Mouse (Mus musculus) heart, adult 9 months (tissue): ENCODE measurements at regions not wholly inside any gene's neighbourhood (a gene's known extent, or its start where the extent isn't known, plus 50 kb on each side); places are given as distances from the start of the nearest gene placed in this dataset.

Experiments used
- DNase-seq, 2 experiments: peaks; one replicate each; pipeline ENCODE4 v3.0.0; 2022; ENCODE audit warnings: low spot score in 2 of 2

DNA sequence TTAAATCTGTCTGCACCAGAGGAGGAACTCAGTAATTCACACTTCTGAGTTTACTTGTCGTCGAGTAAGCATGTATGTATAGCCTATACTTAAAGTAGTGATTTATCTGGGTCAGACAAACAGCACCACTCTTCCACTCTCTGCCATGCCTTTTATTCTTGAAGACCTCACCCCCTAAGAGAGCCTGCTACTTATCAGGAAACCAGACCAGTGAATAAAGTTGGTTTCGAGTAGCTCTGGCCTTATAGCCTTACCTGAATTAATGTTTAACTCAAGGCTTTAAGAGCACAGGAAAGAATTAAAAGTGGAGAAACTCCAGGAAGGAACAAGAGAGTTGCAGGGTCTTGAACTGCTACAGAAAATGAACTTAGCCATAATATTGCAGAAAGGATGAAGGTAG is 398.1 kb downstream of the Lmo4 start:
- DNase-seq, result no peak

GRCm38 (mm10) chr3:143797850-143798249 is 407.2 kb downstream of the Lmo4 start:
- DNase-seq, result no peak

- no peak for DNase-seq
Observed at GRCm38 (mm10) chr3:143790905-143791304, 414.1 kb downstream of the Lmo4 start.

DNA sequence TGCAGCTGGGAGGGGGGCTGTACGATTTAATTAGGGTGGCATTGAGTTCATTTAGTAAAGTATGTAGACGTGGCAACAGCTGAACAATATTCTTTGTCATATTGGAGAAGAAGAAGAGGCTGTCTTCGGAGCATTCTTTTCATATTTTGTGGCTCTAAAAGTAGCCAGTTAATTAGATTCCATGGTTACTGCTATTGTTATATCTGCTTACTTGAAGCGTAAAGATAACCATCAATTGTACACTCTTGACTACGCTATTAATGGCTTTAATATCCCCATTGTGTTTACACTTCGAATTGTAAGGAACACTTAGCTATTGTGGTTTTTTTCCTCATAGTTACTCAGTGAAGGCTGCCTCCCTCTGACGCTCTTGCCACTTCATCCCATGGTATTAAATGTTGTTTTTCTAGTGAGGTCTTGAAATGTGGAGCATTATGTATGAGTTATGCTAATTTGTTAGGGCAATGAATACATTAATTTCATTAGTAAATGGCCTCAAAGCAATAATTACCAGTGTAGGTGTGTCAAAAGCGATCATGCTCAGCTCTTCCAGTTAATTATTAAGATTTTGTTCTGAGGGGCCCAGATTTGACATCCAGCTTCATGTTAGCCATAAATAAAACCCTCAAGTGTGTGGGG is 415.0 kb downstream of the Lmo4 start:
- DNase-seq, result no peak

- DNase-seq, result no peak
Observed at GRCm38 (mm10) chr3:143786889-143787288, 418.1 kb downstream of the Lmo4 start.

GRCm38 (mm10) chr3:143784353-143784791 is 420.6 kb downstream of the Lmo4 start:
- DNase-seq, result no peak

DNA sequence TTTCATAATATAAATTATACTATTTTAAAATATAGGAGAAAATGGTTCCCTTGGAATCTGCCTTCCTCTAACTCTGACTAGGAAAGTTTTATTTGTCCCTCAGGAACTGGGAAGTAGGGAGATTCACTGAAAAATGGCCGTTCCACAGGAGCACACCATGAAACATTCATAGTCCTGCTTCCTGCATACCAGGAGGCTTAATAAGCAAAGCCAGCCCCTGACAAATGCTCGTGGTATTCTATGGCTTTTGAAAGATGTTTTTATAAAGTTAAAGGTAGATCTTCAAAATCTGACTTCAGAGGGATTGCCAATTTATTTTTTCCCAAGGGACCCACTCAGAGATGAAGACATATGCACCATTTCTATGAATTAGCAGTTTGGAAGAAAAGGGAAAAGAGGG is 426.9 kb downstream of the Lmo4 start:
- DNase-seq, result no peak

GRCm38 (mm10) chr3:143759337-143759736 is 445.7 kb downstream of the Lmo4 start:
- no peak for DNase-seq

DNA sequence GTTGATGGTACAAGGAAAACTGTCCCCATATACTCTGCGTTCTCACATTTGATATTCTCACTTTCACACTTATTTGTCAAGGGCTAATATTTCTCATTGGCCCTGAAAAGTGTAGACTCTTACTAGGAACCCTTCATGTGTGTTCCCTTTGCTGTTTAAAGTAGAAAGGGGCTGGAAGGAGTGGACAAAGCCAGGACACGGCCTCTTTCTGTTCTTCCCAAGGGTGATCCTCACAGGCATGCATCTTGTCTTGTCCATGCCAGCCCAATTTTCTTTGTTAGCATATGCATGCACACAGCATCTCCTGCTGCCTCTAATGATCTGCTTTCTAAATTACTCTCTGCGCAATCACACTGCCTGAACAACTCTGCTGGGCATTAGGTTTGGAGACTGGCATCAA is 451.8 kb downstream of the Lmo4 start:
- DNase-seq, result no peak

GRCm38 (mm10) chr3:143752660-143753059 is 452.4 kb downstream of the Lmo4 start:
- DNase-seq, result no peak

- DNase-seq, result no peak
Observed at GRCm38 (mm10) chr3:143750128-143750527, 454.9 kb downstream of the Lmo4 start.

DNA sequence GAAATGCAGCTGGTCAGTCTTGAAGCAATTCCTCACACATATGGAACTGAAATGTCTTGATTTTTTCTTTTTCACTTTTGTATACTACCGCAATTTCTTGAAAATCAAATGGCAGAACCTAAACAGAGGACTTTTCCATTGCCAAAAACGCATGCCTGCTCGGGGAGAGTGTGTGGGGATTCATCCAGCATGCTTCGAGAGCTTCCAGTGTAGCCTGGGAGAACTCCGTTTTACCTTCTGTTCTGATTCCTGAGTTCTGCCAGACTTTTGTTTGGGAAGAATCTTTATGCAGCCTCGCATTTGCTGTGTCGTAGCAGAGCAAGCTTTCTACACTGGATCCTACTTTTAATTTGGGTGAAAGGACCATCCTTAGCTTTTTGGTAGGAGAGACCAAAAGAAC is 461.4 kb downstream of the Lmo4 start:
- DNase-seq, result no peak

DNA sequence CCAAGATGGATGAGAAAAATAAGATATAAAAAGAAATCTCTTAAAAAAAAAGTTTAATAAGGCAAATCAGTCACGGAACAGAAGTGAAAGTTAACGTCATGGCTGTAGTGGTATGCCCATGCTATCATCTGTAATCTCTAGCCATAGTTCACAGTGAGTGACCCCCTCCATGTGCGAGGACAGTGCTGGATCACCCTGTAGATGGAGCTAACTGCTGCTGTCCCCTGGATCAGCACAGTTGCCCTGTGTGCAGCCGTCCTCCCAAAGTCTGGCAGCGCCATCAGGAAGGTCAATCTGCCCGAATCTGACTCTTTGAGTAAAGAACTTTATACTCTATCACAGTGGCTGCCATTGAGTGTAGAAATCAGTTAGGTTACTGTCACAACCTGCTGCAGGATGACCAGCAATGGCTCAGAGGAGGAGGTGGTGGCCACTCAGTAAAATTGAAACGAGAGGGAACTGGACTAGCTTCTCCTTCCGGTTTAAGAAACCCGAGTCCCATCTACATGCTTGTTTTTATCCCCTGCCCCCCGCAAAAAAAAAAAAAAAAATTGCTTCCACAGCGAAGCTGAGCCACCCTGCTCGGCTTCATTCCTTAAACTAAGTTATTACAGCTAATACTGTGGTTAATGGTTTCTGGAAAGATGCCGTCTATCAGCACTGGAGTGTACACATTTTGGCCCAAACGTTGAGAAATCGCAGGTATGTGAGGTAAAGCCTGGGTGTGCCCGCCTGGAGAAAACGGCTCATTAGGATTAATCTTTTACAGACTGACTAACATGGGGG is 462.0 kb downstream of the Lmo4 start:
- no peak for DNase-seq

DNA sequence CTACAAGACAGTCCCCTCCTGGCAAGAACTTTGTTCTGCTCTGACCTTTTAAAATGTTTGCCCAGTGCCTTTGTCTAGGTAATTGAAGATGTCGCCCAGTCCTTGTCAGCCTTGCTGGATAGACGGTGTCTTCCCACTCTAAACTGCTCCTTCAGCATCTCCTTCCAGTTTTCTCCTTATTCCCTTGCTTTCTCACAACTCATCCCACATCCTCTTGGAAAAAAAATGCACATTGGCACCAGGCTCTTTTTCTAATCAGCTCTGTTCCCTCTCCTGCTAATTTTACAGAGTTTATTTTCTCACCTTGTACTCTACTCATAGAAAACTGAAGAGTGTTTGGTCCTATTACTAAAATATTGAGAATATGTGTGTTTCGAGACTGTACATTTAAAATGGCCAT is 466.3 kb downstream of the Lmo4 start:
- no peak for DNase-seq

GRCm38 (mm10) chr3:143737844-143738243 is 467.2 kb downstream of the Lmo4 start:
- no peak for DNase-seq

DNA sequence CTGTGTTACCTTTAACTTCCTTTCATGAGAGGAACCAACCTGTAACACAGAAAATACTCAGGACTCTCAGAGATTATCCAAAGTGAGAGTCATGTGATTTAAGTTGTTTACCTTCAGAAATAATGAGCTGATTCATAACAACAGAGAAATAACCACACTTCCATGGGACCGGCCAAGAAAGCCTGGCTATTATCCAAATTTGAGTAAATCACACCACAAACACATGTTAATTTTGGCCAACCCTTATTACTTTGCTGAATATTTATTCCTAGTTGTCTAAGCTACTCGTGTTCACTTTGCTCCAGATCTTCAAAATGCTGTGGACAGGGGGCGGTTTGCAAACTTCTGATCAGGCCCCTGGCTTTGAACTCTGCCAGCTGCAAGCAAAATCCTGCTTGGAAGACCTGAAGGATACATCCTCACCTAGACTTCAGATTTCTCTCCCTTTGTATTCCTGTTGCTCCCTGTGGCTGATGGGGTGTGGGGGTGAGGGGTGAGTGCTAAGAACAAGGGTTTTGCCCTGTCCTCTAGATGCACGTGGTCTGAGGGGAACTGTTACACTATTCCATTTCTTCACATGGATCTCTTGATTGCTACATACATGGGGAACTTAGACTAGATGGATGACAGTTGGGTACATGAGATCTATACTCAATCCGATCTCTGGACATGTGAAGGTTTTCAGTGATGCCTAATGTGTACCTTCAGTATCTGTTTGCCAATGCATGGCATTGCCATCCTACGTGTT is 468.2 kb downstream of the Lmo4 start:
- no peak for DNase-seq

- DNase-seq, result no peak
Observed at GRCm38 (mm10) chr3:143734791-143735190, 470.2 kb downstream of the Lmo4 start.

DNA sequence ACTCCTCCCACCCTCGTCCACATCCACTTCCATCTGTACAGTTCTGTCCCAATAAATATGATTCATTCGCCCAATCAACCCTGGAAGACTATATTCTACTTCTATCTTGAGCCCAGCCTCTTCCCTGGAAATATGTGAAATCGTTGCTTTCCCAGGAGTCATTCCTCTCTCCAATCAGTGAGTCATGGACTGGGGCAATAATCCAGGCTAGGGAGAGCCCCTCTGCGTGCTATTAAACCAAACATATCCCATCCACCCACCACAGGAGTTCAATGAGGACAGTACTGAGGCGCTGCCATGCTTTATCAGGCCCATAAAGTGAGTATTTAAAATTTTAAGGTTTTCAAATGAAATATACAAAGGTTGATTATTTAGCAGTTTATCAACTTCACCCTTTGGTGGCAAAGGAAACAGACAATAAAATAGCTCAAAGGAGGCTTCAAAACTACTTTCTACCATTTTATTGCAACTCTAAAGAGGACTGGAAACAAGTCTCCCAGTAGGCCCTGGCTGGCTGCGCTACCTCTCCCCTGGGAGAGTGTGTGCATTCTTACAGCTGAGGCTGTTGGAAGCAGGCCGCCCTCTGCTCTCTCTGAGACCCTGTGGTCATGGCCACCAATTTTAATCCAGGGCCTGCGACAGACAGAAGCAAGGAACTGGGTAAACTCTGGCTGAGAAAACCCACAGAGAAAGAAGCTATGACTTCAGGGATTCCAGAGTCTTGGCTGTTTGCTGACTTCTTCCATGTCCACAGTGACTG is 471.9 kb downstream of the Lmo4 start:
- peak; percentile 22 to 37 for DNase-seq

- no peak for DNase-seq
Observed at GRCm38 (mm10) chr3:143729473-143730076, 475.4 kb downstream of the Lmo4 start.

DNA sequence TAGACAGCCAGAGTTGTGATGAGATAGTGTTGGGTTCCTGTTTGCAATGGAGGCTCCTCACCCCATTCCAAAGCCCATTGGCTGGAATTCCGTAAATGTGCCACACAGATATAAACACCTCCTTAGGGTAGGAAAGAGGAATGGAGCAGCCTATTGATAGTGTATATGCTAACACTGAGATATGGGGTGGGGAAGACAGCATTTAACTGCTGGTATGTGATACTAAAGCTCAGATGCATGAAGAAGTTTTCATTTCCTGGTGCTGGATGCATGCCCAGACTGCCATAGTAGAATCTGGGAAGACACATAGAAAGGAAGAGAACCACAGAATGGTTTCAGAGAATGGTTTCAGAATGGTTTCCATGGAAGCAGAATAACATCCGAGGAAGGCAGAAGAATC is 482.4 kb downstream of the Lmo4 start:
- DNase-seq, result no peak

DNA sequence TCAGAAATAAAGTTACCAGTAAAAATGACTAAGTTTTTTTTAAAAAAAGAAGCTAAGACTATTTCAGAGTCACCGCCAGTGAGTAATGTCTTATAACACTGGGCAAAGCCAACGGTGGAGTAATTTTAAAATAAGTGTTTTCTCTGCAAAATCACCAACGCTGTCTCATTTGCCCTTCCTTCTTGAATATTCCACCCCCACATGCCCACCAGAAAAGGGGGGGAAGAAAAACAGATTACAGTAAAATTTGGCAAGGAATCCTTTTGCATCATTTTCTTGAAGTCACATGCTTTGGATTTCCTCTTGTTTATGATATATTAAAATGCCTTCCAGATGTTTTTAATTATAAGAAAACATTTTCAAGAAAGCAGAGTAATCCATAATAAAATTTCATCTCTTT is 482.9 kb downstream of the Lmo4 start:
- DNase-seq, result no peak

DNA sequence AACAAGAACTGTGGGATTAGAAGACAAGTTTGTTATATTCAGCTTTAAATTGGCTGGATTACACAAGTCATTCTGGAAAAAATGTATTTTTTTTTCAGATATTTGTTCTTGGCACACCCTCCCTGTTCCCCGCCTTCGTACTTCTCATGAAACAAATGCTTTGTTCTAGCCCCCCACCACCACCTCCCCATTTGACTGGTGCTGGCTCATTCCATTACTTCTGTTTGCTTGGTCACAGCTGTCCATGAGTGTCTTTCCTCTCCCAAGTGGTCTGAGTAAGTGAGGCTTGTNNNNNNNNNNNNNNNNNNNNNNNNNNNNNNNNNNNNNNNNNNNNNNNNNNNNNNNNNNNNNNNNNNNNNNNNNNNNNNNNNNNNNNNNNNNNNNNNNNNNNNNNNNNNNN is 491.8 kb downstream of the Lmo4 start:
- DNase-seq, result peak; percentile 15 to 30
